Mouse (Mus musculus) embryonic facial prominence, embryonic 15.5 days (tissue): ENCODE data around the gene Mtcl1. TPM values are rescaled to one million over a fixed set of nuclear protein-coding genes. Genes with fewer than 3 reads are reported as not detected.
A peak's percentile ranks its signal among the peaks of the same experiment; 100 is the strongest.

Experiments
- ATAC-seq: fragments of 200-750 bp; cut with Nextera tagmentation; 2 replicates; pipeline ENCODE4 v1.8.0; 2017; ENCODE audit warnings: low read depth, moderate TSS enrichment; ENCODE audit not compliant: insufficient number of reproducible peaks, low FRiP score, low TSS enrichment
- H3K27ac ChIP-seq: fragments of 300-500 bp; sonication (generic); replicated peaks from 2 replicates; pipeline ENCODE4 v1.5.1; 2015; ENCODE audit warnings: mild to moderate bottlenecking, inconsistent platforms
- H3K27me3 ChIP-seq: fragments of 300-500 bp; sonication (generic); 2 replicates; pipeline ENCODE4 v1.6.1; 2015; ENCODE audit warnings: inconsistent platforms
- H3K36me3 ChIP-seq: fragments of 300-500 bp; sonication (generic); 2 replicates; pipeline ENCODE4 v1.6.1; 2015; ENCODE audit warnings: mild to moderate bottlenecking, inconsistent platforms
- H3K4me1 ChIP-seq: fragments of 300-500 bp; sonication (generic); 2 replicates; pipeline ENCODE4 v1.6.1; 2015; ENCODE audit warnings: inconsistent platforms
- H3K4me2 ChIP-seq: fragments of 300-500 bp; sonication (generic); replicated peaks from 2 replicates; pipeline ENCODE4 v1.6.1; 2015; ENCODE audit warnings: mild to moderate bottlenecking, inconsistent platforms
- H3K4me3 ChIP-seq: fragments of 300-500 bp; sonication (generic); replicated peaks from 2 replicates; pipeline ENCODE4 v1.5.1; 2015; ENCODE audit warnings: mild to moderate bottlenecking, inconsistent platforms
- H3K9ac ChIP-seq: fragments of 300-500 bp; sonication (generic); 2 replicates; pipeline ENCODE4 v1.6.1; 2015; ENCODE audit warnings: inconsistent platforms
- H3K9me3 ChIP-seq: fragments of 300-500 bp; sonication (generic); replicated peaks from 2 replicates; pipeline ENCODE4 v1.6.1; 2016; ENCODE audit warnings: inconsistent platforms
- WGBS: fragments of 180-500 bp; shearing (Covaris S2); methylation state at CpG from one replicate; pipeline ENCODE4 v1.1.7; 2015; 5-methylcytosine and 5-hydroxymethylcytosine counted together
- polyA plus RNA-seq: library from polyadenylated mRNA; unstranded; fragments of >200 nt; fragmentation: Nextera tagmentation; extraction: Ambion mirVana; gene quantifications from 2 replicates; pipeline ENCODE4 v1.2.1, GENCODE M21; 2015

Gene Mtcl1
- polyA plus RNA-seq, 1 experiment from 2014 or later = 5.8 TPM

DNA sequence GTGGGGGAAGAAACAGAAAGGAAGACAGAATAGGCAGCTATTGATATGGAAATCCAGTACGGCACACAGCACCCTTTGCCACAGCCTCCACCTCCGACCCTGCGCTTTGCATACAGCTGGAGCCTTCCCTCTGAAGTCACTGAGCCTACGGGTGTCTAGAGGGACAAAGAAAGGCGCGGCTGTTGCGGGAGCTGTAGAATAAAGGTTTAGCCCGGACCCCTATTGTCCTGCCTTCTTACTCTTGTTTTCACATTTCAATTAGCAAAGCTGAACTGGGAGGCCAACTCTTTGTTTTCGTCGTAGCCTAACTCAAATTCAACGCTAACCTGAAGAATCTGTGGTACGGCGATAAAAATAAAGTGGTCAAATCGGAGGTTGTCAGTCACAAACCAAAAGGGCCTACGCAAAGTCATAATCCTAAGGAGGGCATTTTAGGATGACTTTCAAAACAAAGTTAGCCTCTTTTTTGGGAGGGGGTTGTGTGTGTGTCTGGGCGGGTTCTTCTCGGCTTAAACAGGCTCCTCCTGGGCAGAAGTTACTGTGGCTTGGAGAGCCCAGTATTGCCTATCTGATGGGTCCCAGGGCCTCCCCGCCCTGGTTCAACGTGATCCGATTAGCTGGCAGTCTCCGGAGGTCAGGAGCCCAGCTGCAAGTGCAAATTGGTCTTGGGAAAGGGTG, 30.4 kb upstream of the Mtcl1 start:
- peaks cover 11% of the 10 kb centered on the region; the same call in 1 of the 2 replicates for H3K27me3 ChIP-seq
- WGBS = 11% methylated on average over 21 of the region's 21 CpGs
- H3K9me3 ChIP-seq = no peaks in the 10 kb centered on the region
- H3K4me2 ChIP-seq = peak overlapping the region; percentile 37
- ATAC-seq = no peak
- no peak overlapping the region for H3K27ac ChIP-seq
- H3K4me1 ChIP-seq = peaks cover 9% of the 10 kb centered on the region
- no peaks in the 10 kb centered on the region for H3K36me3 ChIP-seq
- H3K9ac ChIP-seq = no peak overlapping the region
- H3K4me3 ChIP-seq = peak overlapping the region; percentile 20

DNA sequence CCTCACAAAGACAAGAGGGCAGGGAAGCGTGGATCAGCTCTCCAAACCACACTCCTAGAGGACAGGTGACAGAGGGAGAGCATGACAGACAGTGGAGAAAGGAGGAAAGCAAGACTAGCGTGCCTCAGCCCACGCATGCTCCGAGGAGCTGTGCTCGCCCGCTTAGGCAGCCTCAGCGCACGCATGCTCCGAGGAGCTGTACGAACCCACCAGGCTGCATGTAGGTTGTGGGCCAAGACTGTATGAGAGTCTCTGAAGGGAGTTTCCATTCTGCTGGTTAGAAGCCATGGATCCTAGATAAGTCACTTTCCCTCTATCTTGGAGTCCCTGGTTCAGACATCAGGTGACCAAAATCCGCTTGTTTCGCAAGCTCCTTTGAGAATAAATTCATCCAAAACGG, 29.8 kb upstream of the Mtcl1 start:
- WGBS = 20% methylated on average over 13 of the region's 13 CpGs
- H3K9me3 ChIP-seq = no peaks in the 10 kb centered on the region
- H3K36me3 ChIP-seq = no peaks in the 10 kb centered on the region
- ATAC-seq = peak; percentile 61; the same call in 1 of the 2 replicates
- H3K27me3 ChIP-seq = peaks cover 11% of the 10 kb centered on the region; the same call in 1 of the 2 replicates
- H3K9ac ChIP-seq = 0 out of 2 replicates have a peak overlapping the region, but pooled peaks have one; percentile 4
- peak overlapping the region; percentile 20 for H3K4me3 ChIP-seq
- peaks cover 9% of the 10 kb centered on the region for H3K4me1 ChIP-seq
- H3K4me2 ChIP-seq = peak overlapping the region; percentile 37
- H3K27ac ChIP-seq = no peak overlapping the region

DNA sequence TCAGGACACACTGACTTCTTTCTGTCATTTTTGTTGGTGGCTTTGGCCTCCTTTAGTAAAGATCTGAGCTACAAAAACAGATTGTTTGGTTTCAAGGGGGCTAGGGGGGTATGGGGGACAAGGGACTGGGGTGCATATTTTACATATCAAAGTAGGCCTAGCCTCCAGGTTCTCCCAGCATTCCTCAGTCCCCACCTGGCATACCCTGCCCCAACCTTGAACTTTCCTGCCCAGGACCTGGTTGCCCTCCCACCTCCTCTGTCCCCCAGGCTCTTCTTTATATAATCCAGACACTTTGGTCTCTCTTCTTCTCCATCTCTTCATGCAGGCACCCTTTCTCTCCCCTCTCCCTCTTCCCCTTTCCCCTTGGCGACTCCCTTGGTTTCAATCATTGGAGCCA, 23.7 kb upstream of the Mtcl1 start:
- H3K9ac ChIP-seq = no peak overlapping the region
- no peaks in the 10 kb centered on the region for H3K27me3 ChIP-seq
- H3K4me2 ChIP-seq = no peak overlapping the region
- no peak overlapping the region for H3K4me3 ChIP-seq
- H3K4me1 ChIP-seq = no peaks in the 10 kb centered on the region
- no peak overlapping the region for H3K27ac ChIP-seq
- no peak for ATAC-seq
- H3K36me3 ChIP-seq = no peaks in the 10 kb centered on the region
- H3K9me3 ChIP-seq = no peaks in the 10 kb centered on the region
- 94% methylated on average over 1 of the region's 1 CpGs for WGBS

DNA sequence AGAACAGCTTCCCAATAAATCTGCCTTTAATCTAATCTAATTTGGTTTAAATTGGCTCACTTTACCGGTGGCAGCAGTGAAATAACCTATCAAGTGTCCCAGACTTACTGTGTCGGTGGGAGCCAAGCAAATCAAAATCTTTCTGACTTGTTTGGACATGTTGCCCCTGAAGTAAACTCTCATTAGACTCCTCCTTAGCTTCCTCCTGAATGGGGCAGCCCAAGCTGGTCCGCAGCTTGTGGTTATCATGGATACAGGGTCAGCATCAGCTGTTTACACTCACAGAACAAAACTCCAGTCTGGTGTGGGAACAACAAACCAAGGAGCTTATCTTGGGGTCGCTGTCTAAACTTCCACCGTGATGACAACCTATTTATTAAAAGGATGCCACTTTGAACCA, 22.2 kb upstream of the Mtcl1 start:
- no peaks in the 10 kb centered on the region for H3K27me3 ChIP-seq
- WGBS = 51% methylated on average over 5 of the region's 5 CpGs
- H3K4me2 ChIP-seq = no peak overlapping the region
- H3K9me3 ChIP-seq = no peaks in the 10 kb centered on the region
- H3K4me1 ChIP-seq = no peaks in the 10 kb centered on the region
- no peak overlapping the region for H3K27ac ChIP-seq
- no peak overlapping the region for H3K9ac ChIP-seq
- H3K36me3 ChIP-seq = no peaks in the 10 kb centered on the region
- H3K4me3 ChIP-seq = no peak overlapping the region
- ATAC-seq = no peak

DNA sequence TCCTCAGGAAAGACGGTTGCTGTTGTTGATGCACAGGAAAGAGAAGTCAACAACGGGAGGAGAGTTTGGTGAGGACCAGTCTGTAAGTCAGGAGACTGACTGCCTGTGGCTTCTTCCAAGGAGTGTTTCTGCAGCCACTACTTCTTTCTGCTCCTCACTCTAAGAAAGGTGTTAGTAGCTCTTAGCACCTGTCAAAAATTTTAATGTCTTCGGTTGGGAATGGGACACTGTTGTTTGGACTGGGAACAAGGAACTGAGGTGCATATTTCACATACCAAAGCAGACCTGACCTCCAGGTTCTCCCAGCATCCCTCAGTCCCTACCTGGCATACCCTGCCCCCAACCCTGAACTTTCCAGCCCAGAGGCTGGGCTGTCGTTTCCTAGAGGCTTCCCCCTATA, 21.7 kb upstream of the Mtcl1 start:
- WGBS = 70% methylated on average over 4 of the region's 4 CpGs
- no peak overlapping the region for H3K4me3 ChIP-seq
- no peaks in the 10 kb centered on the region for H3K36me3 ChIP-seq
- H3K27ac ChIP-seq = no peak overlapping the region
- H3K27me3 ChIP-seq = no peaks in the 10 kb centered on the region
- no peaks in the 10 kb centered on the region for H3K4me1 ChIP-seq
- ATAC-seq = no peak
- no peak overlapping the region for H3K9ac ChIP-seq
- no peak overlapping the region for H3K4me2 ChIP-seq
- no peaks in the 10 kb centered on the region for H3K9me3 ChIP-seq

DNA sequence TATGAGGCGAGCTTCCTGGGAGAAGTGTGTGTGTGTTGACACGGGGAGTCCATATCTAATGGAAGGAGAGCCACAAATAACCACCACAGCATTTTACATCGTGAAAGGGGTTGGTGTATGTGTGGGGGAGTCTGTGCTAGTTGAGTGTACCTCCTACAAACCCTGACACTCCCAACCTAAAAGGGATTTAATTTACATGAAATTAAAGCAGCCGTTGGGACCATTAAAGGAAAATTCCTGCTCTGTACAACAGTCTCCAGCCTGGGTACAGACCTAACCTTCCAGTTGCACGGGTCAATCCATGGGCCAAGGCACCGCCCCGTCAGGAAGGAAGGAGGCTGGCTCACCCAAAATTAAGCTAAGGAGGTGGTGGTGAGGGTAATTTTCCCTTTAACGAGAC, 20.5 kb upstream of the Mtcl1 start:
- H3K4me3 ChIP-seq = no peak overlapping the region
- H3K9me3 ChIP-seq = no peaks in the 10 kb centered on the region
- WGBS = 35% methylated on average over 8 of the region's 8 CpGs
- no peak overlapping the region for H3K4me2 ChIP-seq
- H3K36me3 ChIP-seq = no peaks in the 10 kb centered on the region
- no peaks in the 10 kb centered on the region for H3K4me1 ChIP-seq
- no peak overlapping the region for H3K27ac ChIP-seq
- ATAC-seq = no peak
- no peaks in the 10 kb centered on the region for H3K27me3 ChIP-seq
- H3K9ac ChIP-seq = no peak overlapping the region

DNA sequence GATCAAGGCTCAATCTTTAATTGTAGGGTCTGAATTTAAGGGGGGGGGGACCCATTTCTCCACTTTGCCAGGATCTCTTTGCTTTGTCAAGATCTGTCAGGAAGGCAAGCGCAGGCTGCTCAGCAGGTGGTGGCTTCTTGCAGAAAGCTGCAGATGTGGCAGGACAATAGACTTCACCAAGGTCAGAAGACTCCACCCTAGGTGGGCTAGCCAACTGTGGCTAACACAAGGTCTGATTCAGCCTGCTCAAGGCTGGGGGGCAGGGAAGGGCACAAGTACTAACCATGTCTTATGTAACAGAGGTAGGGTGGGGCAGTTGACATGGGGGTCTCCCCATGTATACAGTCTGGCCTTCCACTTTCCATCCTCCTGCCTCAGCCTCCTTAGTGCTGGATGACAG, 7.7 kb upstream of the Mtcl1 start:
- no peak for ATAC-seq
- H3K4me3 ChIP-seq = no peak overlapping the region

DNA sequence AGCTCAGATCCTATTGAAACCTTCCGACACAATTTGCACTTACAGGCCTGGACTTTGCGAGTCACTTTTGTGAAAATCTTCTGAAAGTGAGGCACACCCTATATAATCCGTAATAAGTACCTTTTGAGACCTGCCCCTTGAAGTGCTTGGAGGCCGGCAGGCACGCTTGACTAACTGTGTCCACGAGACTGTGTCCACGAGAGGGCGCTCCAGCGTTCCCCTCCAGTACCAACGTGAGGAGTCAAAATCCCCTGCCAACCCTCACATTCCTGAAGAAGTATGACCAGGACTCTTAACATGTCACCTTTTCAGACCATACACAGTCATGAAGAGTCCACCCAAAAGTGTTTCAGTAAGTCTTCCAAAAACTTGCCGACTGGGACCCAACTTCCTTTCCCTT, 1.6 kb upstream of the Mtcl1 start:
- H3K27me3 ChIP-seq = peaks cover 39% of the 10 kb centered on the region
- peak overlapping the region; percentile 76; the same call in 1 of the 2 replicates for H3K4me3 ChIP-seq
- no peak overlapping the region for H3K9ac ChIP-seq
- H3K27ac ChIP-seq = no peak overlapping the region
- H3K36me3 ChIP-seq = no peaks in the 10 kb centered on the region
- WGBS = 2% methylated on average over 11 of the region's 11 CpGs
- no peaks in the 10 kb centered on the region for H3K9me3 ChIP-seq
- peak overlapping the region; percentile 98 for H3K4me2 ChIP-seq
- H3K4me1 ChIP-seq = peaks cover 28% of the 10 kb centered on the region
- no peak for ATAC-seq

More for the DNA sequence above, 7.7 kb upstream of the Mtcl1 start:
- H3K27me3 ChIP-seq = no peaks in the 10 kb centered on the region
- WGBS = 67% methylated on average over 1 of the region's 1 CpGs
- no peaks in the 10 kb centered on the region for H3K4me1 ChIP-seq
- H3K36me3 ChIP-seq = no peaks in the 10 kb centered on the region
- H3K9me3 ChIP-seq = no peaks in the 10 kb centered on the region
- H3K4me2 ChIP-seq = no peak overlapping the region
- H3K9ac ChIP-seq = no peak overlapping the region
- H3K27ac ChIP-seq = no peak overlapping the region

DNA sequence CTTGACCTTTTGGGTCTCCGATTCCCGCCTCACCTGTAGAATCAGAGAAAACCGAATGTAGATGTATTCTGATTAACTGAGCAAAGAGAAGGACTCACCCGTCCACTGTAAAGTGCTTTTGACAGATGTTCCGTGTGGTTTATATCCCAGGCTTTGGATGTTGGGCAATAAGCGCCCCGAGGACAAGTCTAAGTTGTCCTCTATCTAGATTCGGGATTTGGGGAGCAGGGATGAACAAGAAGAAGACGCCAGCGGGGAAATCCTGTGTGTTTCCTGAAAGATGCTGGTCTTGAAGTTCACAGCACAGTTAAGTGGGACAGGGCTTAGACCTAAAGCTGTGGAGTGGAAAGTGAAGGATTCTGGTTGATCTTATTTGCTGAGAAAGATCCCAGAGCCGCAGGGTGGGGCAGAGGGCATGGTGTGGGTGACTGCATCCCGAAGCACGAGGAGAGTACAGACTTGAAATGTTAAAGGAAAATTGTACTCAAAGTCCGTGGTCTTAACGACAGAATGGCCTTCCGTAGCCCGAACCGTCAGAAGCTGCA, 1.0 kb upstream of the Mtcl1 start:
- Histone ChIP-seq H3K4me1 (peaks cover 28% of the 10 kb centered on the region), H3K36me3 (no peaks in the 10 kb centered on the region), H3K27me3 (peaks cover 39% of the 10 kb centered on the region), H3K9me3 (no peaks in the 10 kb centered on the region), H3K4me3 (peak overlapping the region; percentile 76), H3K4me2 (peak overlapping the region; percentile 98), H3K9ac (no peak overlapping the region), H3K27ac (no peak overlapping the region)
- WGBS = 4% methylated on average over 18 of the region's 18 CpGs
- ATAC-seq = no peak

DNA sequence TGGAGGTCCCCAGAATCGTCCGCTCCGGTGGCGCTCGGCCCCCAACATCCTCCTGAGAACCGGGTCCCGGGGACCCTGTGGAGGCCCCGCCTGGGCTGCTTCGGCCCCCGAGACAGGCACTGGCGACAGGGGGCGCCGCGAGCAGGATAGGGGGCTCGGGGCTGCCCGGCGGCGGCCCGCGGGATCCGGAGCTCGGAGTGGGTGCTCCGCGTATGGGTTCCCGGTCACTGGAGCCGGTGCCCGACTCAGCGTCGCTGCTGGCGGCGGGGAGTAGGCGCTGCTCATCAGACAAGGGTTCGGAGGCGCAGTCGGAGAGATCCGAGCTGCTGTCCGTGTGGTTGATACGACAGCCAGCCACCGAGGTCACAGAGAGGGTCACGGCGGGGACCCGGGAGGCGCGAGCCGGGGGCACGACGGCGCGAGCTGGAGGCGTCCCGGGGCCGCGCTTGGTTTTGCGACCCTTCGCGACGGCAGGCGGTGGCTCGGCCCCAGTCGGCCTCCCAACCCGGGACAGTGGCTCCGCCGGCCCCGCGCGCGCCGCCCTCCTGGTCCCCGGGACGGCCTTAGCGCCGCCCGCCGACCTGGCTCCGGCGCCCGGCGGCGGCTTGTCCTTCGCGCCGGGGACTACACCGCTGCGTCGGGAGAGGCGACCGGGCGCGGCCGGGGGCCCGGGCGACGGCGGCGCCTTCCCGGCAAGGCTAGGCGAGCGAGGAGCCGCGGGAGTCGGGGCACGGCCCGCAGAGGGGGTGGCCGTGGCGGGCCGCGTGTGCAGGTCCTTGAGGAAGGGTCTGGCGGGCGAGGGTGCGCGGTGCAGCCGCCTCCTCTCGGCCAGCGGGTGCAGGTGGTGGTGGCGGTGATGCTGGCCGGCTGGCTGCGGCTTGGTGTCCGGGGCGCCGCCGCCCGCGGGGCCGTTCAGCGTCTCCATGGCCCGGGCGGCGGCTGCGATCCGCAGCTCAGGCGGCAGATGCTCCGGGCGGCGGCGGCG, 837 bp downstream of the Mtcl1 start:
- Histone ChIP-seq H3K4me1 (peaks cover 28% of the 10 kb centered on the region), H3K4me3 (peak overlapping the region; percentile 76), H3K27ac (peak overlapping the region; percentile 69), H3K9ac (peak overlapping the region; percentile 63), H3K4me2 (peak overlapping the region; percentile 98), H3K36me3 (no peaks in the 10 kb centered on the region), H3K27me3 (peaks cover 39% of the 10 kb centered on the region), H3K9me3 (no peaks in the 10 kb centered on the region)
- 1% methylated on average over 134 of the region's 136 CpGs for whole genome bisulfite sequencing
- peak; percentile 22 for ATAC-seq

DNA sequence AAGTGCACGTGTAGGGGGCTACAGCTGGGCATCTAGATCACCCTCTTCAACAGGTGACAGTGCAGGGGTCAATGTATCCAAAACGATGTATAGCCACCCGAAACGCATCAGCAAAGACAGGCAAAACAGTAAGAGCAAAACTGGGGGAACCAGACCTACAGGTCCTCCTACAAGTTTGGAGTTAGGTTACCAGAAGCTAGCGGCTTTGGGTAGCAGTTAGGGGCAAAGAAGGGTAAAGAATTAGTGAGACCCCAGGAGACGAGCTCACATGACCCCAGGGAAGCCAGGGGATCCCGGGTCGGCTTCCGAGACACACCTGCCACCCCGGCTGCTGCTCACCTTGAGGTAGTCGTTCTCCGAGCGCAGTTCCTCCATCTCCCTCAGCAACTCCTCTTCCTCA, 1.6 kb downstream of the Mtcl1 start:
- H3K4me1 ChIP-seq = peaks cover 28% of the 10 kb centered on the region
- H3K27ac ChIP-seq = no peak overlapping the region
- 3% methylated on average over 13 of the region's 13 CpGs for WGBS
- H3K27me3 ChIP-seq = peaks cover 39% of the 10 kb centered on the region
- no peaks in the 10 kb centered on the region for H3K9me3 ChIP-seq
- ATAC-seq = no peak
- peak overlapping the region; percentile 76 for H3K4me3 ChIP-seq
- H3K36me3 ChIP-seq = no peaks in the 10 kb centered on the region
- peak overlapping the region; percentile 98 for H3K4me2 ChIP-seq
- peak overlapping the region; percentile 63; the same call in 1 of the 2 replicates for H3K9ac ChIP-seq
